Mouse (Mus musculus): ENCODE measurements at regions not wholly inside any gene's neighbourhood (a gene's known extent, or its start where the extent isn't known, plus 50 kb on each side); places are given as distances from the start of the nearest gene placed in this dataset.

DNA sequence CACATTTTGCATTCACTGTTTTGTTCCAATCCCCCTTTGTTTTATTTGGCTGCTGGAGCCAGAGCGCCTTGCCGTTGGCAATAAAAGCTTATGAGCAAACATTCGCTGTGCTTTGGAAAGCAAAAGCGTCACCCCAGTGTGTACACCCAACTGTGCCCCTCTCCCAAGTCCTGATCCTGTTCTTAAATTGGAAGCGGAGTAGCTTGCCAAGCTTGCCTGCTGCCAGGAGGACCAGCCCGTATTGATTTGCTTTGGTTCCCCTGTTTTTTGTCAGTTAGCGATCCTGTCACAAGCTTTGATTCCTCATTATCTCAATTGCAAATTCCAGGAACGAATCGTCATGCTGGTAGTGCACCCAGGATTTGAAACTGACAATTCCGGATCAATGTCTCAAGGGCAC, 917.5 kb downstream of the Olfm4 start:
- DNase-seq (ENCODE audit: low spot score in 2 of 2), result peak; percentile 35 to 49

DNA sequence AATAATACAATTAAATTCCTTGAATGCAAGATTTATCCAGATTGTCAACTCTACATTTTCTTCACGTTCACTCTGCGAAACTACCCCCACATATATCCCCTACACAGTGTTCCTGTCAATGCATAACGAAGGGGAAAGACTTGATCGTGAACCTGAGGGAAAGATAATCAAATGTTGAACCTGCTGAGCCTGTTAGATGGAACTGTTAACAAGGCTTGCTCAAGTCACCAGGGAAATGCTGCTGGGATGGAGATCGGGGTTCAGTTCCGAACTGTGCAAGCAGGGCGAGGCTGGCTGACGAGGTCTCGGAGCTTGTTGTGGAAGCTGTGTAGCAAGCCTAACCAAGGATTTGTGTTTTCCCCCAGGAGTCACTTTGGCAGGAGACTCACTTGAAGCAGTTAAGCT, 917.9 kb downstream of the Olfm4 start:
- peak; percentile 12 to 21 for DNase-seq (ENCODE audit: low spot score in 2 of 2)

DNA sequence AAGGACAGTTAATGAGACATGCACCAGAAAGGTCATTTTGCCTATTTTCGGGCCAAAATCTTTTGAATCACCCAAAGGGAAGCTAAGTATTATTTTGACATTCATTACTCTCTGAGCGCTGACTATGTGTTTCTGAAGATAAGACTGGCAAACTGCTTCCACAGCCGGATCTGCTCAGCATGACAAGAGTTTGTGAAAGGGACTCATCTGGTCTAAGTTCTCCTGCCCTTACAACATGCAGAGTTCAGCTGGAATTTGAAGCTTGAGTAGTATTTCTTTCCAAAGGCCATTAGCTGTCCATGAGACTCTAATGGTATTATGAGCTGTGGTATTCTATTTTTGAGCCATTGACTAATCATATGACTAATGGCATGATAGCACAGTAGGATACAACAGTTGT, 932.1 kb downstream of the Olfm4 start:
- DNase-seq (ENCODE audit: low spot score in 2 of 2), result no peak

DNA sequence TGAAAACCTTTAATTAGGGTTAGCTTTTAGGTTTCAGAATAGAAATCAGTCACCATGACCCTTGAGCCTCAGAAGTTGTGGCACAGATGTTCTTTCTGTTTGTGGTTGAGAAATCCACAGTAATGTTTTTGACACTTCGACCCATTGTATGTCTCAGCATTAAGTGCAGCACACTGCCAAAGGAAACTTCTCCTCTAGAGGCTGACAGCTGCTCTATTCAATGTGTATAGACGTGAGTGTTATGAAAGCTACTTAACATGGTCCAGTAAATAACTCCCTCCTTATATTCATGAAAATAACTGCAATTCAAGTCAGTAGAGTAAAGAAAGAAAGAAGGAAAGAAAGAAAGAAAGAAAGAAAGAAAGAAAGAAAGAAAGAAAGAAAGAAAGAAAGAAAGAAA, 939.9 kb downstream of the Olfm4 start:
- DNase-seq (ENCODE audit: low spot score in 2 of 2), result no peak

DNA sequence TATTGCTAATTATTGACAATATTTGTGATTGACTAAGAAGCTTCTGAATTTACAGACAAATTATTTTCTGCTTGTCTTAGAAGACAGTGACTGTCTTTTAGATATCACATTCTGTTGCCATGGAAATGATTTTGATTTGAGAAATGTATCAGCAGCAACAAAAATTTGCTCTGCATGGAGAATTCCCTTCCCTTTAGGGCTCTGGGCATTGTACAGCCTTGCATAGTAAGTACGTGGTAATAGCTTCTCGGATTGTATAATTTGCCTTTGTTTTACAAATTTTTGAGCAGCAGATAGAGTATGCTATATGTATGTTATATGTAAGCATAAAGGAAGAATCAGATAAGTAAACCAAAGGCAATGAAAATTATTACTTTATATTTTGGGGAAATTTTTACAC, 976.1 kb downstream of the Olfm4 start:
- DNase-seq (ENCODE audit: low spot score in 2 of 2), result no peak

DNA sequence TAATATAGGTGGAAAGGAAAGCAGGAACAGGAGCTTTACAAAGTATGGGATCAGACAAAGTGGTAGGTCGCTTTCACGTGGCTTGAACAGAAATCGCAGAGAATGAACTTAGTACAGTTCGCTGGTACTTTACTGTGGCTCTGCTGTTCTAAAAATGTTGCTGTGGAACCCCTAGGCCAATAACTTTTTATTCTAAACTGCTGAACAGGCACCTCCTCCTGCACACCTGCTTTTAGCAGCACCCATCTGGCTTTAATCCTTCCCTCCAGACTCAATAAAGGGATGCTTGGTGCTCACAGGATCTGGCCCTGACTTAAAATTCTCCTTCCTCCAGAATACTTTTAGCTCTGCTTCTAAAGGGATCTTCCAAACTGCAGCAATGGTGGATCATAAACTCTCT, 991.9 kb downstream of the Olfm4 start:
- DNase-seq (ENCODE audit: low spot score in 2 of 2), result no peak

DNA sequence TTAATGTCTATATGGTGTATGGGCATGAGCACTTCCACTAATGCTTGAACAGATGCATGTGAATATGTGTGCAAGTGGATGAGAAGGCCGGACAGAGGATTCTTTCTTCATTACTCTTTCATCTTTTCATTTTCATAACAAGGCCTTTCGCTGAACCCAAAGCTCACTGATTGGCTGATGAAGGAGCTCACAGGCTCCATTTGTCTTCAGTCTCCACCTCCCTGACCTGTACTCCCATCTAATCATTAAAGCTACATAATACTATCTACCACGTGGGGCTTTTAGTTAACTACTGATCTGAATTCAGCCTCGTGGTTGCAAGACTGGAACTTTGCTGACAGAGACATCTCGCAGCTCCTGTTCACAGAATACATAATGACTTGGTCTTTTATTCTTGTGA, 992.8 kb downstream of the Olfm4 start:
- DNase-seq (ENCODE audit: low spot score in 2 of 2), result no peak

DNA sequence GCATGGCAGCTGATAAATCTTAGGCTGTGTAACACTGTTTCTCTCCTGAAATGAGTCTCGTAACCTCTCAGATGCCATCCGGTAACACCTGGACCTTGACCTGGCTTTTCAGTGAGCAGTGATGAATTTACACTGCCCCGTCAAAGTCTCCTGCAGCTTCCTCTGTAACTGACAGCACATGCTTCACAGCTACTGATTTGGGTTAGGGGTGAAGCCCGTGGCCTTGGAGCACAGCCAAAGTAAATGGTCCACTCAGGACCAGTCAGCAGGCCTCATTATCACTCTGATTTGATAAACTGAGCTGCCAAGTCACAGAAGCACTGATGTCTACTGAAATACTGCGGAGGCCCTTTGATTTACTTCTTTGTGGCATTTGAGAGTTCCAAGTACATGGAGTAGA, 995.6 kb downstream of the Olfm4 start:
- no peak for DNase-seq (ENCODE audit: low spot score in 2 of 2)

DNA sequence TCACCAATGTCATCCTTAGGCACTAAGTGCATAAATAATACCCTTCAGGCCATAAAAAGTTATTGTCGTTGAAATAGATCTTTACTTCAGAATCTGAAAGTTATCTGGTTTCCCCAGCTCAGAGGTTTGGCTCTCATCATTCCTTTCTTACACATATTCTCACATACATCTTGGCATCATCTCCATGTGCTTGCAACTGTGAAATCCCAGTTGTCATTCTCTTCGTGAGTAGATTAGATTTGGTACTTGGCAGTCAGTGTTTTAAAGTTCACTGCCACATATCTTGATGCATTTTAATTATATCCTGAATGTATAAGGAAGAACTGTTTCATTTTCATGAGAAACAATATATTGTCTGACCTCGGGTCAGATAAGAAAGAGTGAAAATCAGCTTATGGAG, 1006.3 kb downstream of the Olfm4 start:
- peak in 1 of 2 experiments; percentile 4 for DNase-seq (ENCODE audit: low spot score in 2 of 2)

DNA sequence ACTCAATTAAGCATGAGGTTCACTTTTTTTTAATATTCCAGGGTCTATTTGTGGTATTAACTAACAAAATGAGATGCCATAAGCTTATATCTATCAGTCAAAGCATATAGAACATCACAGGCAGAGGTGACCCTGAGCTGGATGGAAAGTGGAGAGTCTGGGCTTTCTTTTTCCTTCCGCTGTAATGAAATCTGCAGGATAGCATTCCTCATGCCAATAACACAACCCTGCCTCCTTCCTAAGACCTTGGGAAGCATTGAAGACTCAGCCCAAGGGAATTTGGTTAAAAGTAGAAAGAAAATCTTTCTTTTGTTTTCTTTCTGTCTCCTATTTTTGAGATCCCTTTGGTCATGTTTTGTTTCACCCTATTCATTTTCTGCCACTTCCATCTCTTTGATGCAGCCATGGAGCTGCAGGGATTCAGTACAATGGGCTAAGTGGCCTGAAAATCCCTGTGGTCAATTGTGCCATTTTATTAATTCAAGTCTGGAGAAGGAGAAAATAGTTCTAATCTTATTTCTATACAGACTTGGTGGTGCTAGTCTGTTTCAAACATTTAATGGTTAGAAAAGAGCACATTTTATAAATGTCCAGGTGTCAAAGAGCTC, 1006.9 kb downstream of the Olfm4 start:
- DNase-seq (ENCODE audit: low spot score in 2 of 2), result no peak

DNA sequence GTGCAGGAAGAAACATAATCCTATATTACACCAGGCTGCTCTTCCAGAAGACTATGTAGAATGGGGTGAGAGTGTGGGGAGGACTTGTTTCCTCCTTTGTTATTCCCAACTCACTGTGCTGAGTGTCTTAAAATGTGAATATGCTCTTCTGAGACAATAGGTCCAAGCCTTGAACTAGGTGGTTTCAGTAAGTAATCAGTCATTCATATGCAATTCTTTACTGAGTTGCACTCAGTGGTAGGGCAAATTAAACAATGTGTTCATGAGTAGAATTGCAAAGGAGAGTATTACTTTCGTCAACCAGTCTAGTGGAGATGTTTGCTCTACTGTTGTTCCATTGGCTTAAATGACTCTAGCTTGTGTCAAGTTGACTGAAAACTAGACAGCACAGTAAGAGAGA, 1015.1 kb downstream of the Olfm4 start:
- no peak for DNase-seq (ENCODE audit: low spot score in 2 of 2)

DNA sequence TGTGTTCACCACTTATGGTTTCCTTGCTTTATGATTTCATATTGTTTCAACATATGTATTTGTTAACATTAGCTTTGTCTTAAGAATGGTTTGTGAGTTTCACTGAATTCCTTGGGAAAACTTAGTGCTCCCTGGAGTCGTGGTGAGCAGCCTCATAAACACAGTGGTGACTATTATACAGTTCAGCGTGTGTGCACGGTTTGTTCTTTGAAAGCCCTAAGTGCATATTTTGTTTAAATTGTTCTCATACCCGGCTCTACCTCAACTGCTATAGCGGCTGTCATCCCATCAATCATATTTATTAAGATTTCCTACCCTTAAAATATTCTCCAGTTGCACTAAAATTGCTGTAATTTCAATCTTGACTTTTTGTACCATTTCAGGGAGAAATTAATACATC, 1029.3 kb downstream of the Olfm4 start:
- DNase-seq (ENCODE audit: low spot score in 2 of 2), result no peak

DNA sequence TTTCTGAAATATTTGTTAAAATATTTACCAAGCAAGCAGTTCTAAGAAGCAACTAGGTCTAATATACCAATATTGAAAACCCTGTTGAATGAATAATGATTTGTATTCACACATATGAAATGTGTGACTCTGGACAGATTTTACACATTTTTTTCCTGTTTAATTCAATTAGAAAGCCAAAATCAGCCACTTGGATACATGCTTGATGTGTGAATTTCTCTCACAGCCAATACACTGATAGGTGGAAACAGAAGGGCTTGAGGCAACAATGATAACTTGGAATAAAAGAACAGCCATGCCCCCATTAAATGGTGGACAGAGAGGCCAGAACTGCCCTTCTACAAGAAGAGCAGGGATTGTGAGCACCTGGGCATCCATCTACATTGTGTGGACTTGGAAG, 1047.6 kb downstream of the Olfm4 start:
- DNase-seq (ENCODE audit: low spot score in 2 of 2), result no peak

DNA sequence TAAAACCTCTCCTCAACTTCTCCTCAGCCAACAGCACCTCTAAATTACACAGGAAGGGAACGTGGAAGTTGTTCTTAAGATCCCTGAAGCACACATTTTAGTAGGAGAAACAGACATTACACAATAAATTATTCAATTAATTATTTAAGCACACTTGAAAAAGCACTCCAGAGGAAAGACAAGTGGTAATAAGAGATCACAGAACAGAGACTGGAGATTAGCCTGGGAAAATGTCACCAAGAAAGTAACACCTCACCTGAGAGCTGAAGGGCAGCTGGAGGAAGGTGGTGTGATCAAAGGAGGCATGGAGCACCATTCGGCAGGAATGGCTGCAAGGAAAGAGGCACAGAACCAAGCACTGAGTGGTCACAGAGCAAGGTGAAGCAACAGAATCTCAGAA, 1053.8 kb downstream of the Olfm4 start:
- no peak for DNase-seq (ENCODE audit: low spot score in 2 of 2)

DNA sequence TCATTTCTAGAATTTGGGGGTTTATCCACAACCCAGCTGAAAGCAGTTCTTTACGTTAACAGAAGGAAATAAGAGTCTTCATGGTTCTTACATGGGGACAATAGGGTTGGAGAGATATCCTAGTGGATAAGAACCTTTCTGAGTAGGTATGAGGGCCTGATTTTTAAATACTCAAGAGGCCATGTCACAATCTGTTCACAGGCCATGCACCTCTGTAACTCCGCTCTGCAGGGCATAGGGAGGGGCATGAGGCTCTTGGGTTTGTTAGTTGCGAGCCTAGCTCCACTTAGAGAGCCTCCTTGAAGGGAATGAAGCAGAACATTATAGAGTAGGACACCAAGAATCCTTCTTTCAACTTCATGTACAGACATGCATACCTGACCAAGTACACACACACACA, 1054.2 kb downstream of the Olfm4 start:
- DNase-seq (ENCODE audit: low spot score in 2 of 2), result no peak
